Mouse (Mus musculus) embryonic fibroblast, embryonic 13.5 days (primary cell): ENCODE results near the gene Rasl11b.

Experiments
- CTCF ChIP-seq: IDR thresholded peaks from 2 replicates; pipeline ENCODE4 v1.5.1; 2011; ENCODE audit warnings: mild to moderate bottlenecking, control low read depth, low read length, moderate library complexity, borderline replicate concordance; ENCODE audit not compliant: insufficient read depth
- POLR2A ChIP-seq: IDR thresholded peaks from 2 replicates; pipeline ENCODE4 v1.6.1; 2011; ENCODE audit warnings: low read depth, mild to moderate bottlenecking, control low read depth, low read length, moderate library complexity

GRCm38 (mm10) chr5:74209640-74210039 is 14.6 kb downstream of the Rasl11b start:
- TF ChIP-seq CTCF: no peak
- TF ChIP-seq POLR2A: no peak
